Mouse (Mus musculus) CD8-positive naive resting alpha-beta T cell, adult 2 months (primary cell): ENCODE data around the gene Dtx3.

ENCODE experiments used
- DNase-seq, 2 experiments: peaks; one replicate each; pipeline ENCODE4 v3.0.0; 2022; ENCODE audit warnings: low read depth in 2 of 2, low spot score in 2 of 2

Gene Dtx3

DNA sequence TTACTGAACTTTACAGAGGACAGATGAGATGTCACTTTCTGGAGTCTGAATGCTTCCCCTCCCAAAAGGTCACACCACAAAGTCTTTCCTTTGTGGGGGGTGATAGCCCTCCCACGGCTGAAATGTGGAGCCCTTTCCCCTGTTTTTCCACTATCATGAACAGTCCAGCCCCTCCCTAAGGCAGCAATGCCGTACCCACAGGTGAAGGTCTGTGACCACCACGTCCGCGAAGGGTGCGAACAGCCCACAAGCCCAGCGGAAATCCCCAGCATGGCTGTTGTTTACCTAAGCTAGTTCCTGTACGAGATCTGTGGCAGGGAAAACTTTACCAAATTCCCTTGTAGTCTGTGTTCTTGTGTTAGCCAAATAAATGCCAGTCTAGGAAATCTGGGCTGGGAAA, 54.0 kb downstream of the Dtx3 start:
- DNase-seq = peak; percentile 75 to 81

DNA sequence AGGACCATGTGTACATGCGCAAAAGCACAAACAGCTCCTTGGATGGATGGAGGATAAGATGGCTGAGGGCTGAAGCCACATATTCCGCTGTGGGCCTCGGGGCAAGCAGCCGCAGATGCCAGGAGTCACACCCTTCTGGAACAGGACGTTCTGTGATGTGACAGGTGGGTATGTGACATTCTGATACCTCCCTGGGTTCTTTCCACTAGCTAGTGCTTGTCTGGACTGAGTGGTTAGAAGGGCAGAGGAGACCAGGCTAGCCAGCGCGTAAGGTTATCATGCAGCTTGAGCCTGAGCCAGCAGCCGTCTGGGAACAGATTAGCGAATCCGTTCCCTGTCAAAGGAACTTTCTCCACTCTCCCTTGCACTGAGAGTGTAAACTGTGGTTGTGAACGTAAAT, 54.6 kb downstream of the Dtx3 start:
- DNase-seq = no peak
